Mouse (Mus musculus): Measurements from ENCODE around the gene Cul9. TPM values are rescaled to one million over a fixed set of nuclear protein-coding genes. Genes with fewer than 3 reads are reported as not detected.

Gene Cul9
- polyA plus RNA-seq, 1 experiment from 2014 or later = 8.0 TPM

DNA sequence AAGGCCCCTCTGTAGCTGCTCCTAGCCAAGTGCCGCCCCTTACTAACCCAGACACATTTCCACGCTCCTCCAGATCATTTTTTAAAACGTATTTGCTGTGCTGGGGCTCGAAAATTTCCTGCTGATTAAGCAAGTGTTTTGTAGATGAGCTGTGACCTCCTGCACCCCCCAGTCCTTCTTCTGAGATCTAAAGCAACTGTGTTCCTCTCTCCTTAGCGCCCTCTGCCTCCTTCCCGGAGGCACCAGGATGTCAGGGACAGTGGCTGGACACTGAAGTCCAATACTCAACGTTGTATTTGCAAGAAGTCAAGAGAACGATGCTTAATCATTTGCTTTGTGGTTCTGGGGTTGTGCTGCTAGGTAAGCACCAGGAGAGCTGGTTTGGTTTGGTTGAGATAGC lies 84.8 kb downstream of the Cul9 start:
- WGBS (ENCODE audit: missing documents) = 13% methylated on average over 8 of the region's 8 CpGs
- Histone ChIP-seq H3K36me3 (ENCODE audit: inconsistent target) (no peaks in the 10 kb centered on the region), H3K79me2 (ENCODE audit: inconsistent target) (no peaks in the 10 kb centered on the region), H3K27ac (no peak overlapping the region), H3K4me3 (ENCODE audit: inconsistent target) (no peak overlapping the region)

DNA sequence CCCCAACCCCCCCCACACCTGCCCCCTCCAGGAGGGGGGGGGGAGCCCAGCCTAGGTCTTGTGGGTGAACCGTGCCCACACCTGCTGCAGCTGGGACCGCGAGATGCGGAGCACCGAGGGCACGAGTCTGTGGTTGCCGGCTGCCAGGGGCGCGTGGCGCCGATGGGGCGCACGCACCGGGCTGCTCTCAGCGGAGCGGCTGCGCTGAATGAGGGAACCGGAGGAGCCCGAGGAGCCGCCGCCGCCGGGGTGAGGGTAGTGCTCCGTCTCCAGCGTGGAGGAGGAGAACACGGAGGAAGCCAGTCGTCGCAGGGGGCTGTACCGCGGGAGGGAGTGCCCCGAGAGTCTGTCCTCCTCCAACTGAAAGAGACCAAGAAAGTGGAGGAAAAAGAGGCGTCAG lies 85.5 kb downstream of the Cul9 start:
- H3K79me2 ChIP-seq (ENCODE audit: inconsistent target) = no peaks in the 10 kb centered on the region
- WGBS (ENCODE audit: missing documents) = 2% methylated on average over 31 of the region's 32 CpGs
- no peaks in the 10 kb centered on the region for H3K36me3 ChIP-seq (ENCODE audit: inconsistent target)
- no peak overlapping the region for H3K4me3 ChIP-seq (ENCODE audit: inconsistent target)
- H3K27ac ChIP-seq = no peak overlapping the region

DNA sequence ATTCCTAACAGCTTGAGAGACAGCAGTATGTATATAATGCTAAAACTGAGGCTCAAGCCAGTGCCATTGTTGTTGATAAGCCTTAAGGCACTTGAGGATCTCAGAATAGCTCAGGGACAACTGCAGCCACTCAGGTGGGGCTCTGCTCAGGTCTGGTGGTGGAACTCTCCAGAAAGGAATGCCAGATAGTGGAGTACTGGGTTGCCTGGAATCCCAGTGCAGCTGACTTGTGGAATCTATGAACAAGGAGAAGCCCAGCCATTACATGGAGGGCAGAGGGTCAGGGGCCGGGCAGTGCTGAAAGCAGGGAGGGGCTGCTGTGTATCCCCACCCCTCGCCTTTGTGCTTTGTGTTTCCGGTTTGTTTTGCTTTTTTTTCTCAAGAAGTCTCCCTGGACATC lies 87.7 kb downstream of the Cul9 start:
- Histone ChIP-seq H3K4me3 (ENCODE audit: inconsistent target) (no peak overlapping the region), H3K36me3 (ENCODE audit: inconsistent target) (no peaks in the 10 kb centered on the region), H3K27ac (no peak overlapping the region), H3K79me2 (ENCODE audit: inconsistent target) (no peaks in the 10 kb centered on the region)
- 60% methylated on average over 3 of the region's 3 CpGs for WGBS (ENCODE audit: missing documents)

DNA sequence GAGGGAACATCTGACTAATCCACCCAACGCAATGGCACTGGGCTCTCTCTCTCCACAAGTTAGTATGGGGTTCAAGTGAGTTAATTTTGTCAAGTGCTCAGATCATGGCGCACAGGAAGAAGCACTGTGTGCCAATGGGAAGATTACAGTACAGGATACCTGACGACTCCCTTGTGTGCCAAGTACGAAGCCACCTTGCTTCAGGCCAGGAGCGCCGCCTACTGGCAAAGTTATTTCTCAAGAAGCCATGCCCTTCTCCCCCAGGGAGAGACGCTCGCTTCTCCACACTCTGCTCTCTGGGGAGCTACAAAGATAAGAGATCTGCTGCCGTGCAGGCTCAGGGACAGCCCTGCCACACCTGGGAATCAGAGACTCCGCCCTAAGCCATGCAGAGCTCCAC lies 88.4 kb downstream of the Cul9 start:
- H3K4me3 ChIP-seq (ENCODE audit: inconsistent target) = no peak overlapping the region
- no peaks in the 10 kb centered on the region for H3K36me3 ChIP-seq (ENCODE audit: inconsistent target)
- WGBS (ENCODE audit: missing documents) = 10% methylated on average over 10 of the region's 10 CpGs
- H3K27ac ChIP-seq = no peak overlapping the region
- no peaks in the 10 kb centered on the region for H3K79me2 ChIP-seq (ENCODE audit: inconsistent target)

DNA sequence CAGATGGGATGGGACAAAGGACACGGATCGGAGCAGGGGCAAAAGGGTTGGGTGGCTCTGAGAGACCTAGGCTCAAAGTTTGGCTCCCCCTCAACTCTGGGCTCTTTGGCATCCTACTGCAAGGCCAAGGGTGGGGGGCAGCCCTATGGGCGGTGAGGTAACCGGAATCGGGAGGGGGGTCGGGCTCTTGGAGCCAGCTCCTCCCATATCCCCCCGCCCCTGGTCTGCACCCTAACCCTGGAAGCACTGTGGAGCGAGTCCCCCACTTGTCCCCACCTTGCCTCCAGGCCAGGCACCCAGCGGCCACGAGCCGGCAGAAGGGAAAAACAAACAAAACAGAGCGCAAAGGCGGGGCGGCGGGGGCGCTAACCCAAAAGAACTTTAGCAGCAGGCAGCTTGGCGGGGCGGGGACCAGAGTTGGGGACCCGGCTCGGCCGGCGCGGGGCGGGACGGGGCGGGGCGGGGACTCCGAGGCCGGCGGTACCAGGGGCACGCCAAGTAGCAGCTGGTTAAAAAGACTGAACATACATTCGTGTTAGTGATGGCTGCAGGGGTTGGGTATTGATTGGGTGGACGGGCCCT lies 91.0 kb downstream of the Cul9 start:
- WGBS (ENCODE audit: missing documents) = 1% methylated on average over 33 of the region's 33 CpGs
- no peak overlapping the region for H3K4me3 ChIP-seq (ENCODE audit: inconsistent target)
- no peak overlapping the region for H3K27ac ChIP-seq
- no peaks in the 10 kb centered on the region for H3K79me2 ChIP-seq (ENCODE audit: inconsistent target)
- H3K36me3 ChIP-seq (ENCODE audit: inconsistent target) = no peaks in the 10 kb centered on the region

DNA sequence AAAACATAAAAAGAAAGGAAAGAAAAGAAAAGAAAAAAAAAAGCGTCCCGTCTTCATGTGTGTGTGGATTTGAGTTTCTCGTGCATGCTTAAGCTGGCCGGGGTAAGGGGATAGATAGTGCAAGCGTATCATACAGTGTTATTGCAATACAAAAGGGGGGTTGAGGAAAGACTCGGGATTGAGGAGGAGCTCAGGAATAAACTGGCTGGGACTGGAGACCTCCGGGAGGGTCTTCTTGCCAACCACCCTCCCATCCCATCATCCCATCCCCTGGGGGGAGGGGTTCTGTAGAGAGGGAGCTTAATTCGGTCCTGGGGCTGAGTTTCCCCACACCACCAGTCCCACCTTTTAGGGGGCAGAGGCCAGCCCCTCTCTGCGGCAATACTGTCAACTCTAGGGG lies 91.6 kb downstream of the Cul9 start:
- H3K27ac ChIP-seq = no peak overlapping the region
- H3K4me3 ChIP-seq (ENCODE audit: inconsistent target) = no peak overlapping the region
- no peaks in the 10 kb centered on the region for H3K36me3 ChIP-seq (ENCODE audit: inconsistent target)
- H3K79me2 ChIP-seq (ENCODE audit: inconsistent target) = no peaks in the 10 kb centered on the region
- WGBS (ENCODE audit: missing documents) = 5% methylated on average over 9 of the region's 9 CpGs

DNA sequence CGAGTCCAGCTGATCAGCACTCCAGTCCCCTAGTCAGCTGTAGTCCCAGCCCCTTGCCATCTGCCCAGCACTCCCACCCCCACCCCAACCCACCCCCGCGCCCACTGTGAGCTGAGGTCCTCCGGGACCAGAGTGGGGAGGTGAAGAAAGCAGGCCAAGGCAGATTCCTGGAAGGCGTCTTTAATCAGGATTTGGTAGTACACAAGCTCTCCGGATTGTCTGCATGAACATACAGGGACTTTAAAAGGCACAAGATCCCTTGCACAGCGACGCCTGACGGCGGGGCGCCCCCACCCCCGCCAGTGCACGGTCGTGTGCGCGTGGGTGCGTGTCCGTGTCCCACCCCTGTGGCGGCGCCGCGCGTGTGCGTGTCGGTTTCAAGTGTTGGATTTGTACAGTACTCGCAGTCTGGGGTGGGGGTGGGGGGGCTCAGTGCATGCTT lies 92.2 kb downstream of the Cul9 start:
- no peak overlapping the region for H3K4me3 ChIP-seq (ENCODE audit: inconsistent target)
- no peaks in the 10 kb centered on the region for H3K79me2 ChIP-seq (ENCODE audit: inconsistent target)
- H3K27ac ChIP-seq = no peak overlapping the region
- H3K36me3 ChIP-seq (ENCODE audit: inconsistent target) = no peaks in the 10 kb centered on the region
- 5% methylated on average over 26 of the region's 26 CpGs for WGBS (ENCODE audit: missing documents)

DNA sequence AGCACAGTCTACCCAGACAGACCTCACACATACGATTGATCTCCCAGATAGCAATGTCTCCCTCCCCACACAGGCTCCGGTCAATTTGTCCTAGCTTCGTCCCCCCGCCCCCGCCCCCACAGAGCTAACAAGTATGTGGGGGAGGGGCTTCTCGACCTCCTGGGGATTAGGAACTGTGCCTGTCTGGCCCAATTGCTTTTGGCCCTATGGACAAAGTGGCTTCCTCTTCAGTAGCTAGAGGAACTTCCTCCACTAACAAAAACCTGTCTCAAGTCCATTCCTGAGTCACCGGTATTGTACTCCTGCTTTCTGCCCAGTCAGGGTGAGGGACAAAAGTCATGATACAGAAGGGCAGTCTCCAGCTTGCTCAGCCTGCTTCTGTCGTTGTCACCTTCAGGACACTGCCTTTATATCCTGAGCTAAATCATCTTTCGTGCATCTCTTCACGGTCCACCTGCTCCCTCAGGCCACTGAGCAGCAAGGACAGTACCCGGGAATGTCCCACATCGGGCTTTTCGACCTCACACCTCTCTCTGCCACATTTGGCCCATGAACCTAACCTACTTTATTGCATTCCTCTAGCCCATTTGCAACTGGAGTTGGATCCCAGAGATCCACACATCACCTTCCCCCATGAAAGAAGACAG lies 92.8 kb downstream of the Cul9 start:
- Histone ChIP-seq H3K27ac (no peak overlapping the region), H3K36me3 (ENCODE audit: inconsistent target) (no peaks in the 10 kb centered on the region), H3K4me3 (ENCODE audit: inconsistent target) (no peak overlapping the region), H3K79me2 (ENCODE audit: inconsistent target) (no peaks in the 10 kb centered on the region)
- 11% methylated on average over 13 of the region's 13 CpGs for WGBS (ENCODE audit: missing documents)

DNA sequence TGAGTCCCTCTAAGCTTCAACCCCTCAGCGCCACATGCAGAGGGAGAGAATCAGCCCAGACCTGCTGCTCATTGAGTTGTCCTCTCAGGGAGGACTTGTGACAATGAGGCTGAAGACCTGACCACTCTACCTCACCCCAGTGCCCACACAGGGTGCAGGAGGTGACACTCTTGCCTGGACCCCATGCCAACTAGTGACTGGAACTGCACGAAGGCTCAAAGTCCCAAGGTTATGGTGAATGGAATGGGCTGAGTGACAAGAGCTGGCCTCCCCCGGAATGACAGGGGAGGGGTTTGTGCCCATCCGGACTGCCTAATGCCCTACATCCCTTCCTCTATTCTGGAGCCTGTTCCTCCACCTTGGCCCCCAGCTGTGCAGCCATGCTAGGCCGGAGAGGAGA lies 93.5 kb downstream of the Cul9 start:
- Histone ChIP-seq H3K4me3 (ENCODE audit: inconsistent target) (no peak overlapping the region), H3K79me2 (ENCODE audit: inconsistent target) (no peaks in the 10 kb centered on the region), H3K36me3 (ENCODE audit: inconsistent target) (no peaks in the 10 kb centered on the region), H3K27ac (no peak overlapping the region)
- WGBS (ENCODE audit: missing documents) = 66% methylated on average over 5 of the region's 5 CpGs

Other genes starting within 250 kb of the Cul9 start
- not detected in 3 replicates for gene Dlk2, start 249.0 kb downstream of the Cul9 start, polyA plus RNA-seq (2018)
- gene Abcc10, start 218.0 kb downstream of the Cul9 start, polyA plus RNA-seq (2018) = 1.8 to 3.9 TPM (median 2.4 TPM) in 3 replicates
- gene Zfp318, start 162.7 kb downstream of the Cul9 start, polyA plus RNA-seq (2018) = 6.7 to 12.9 TPM (median 11.8 TPM) in 3 replicates
- not detected in 3 replicates for gene Crip3, start 117.5 kb downstream of the Cul9 start, polyA plus RNA-seq (2018)
- not detected in 3 replicates for gene Slc22a7, start 107.9 kb downstream of the Cul9 start, polyA plus RNA-seq (2018)
- gene Ttbk1, start 58.7 kb downstream of the Cul9 start, polyA plus RNA-seq (2018) = not detected in 3 replicates
- gene Dnph1, start 49.7 kb downstream of the Cul9 start, polyA plus RNA-seq (2018) = 0.57 to 9.8 TPM (median 0.97 TPM) in 3 replicates
- 15.1 to 25.6 TPM (median 25.2 TPM) in 3 replicates for gene Srf, start 9.8 kb upstream of the Cul9 start, polyA plus RNA-seq (2018)
- gene Ptk7, start 83.1 kb upstream of the Cul9 start, polyA plus RNA-seq (2018) = 0.04 to 0.14 TPM in 2 of 3 replicates, not detected in the other
- 41.6 to 48.1 TPM (median 47.7 TPM) in 3 replicates for gene Klc4, start 99.6 kb upstream of the Cul9 start, polyA plus RNA-seq (2018)
- gene Mrpl2, start 99.8 kb upstream of the Cul9 start, polyA plus RNA-seq (2018) = 34.1 to 78.8 TPM (median 41.5 TPM) in 3 replicates
- gene Cul7, start 103.9 kb upstream of the Cul9 start, polyA plus RNA-seq (2018) = 6.2 to 8.8 TPM (median 7.3 TPM) in 3 replicates
- 30.5 to 52.1 TPM (median 39.7 TPM) in 3 replicates for gene Rrp36, start 128.0 kb upstream of the Cul9 start, polyA plus RNA-seq (2018)
- 85.2 to 104 TPM (median 96.1 TPM) in 3 replicates for gene Mea1, start 132.4 kb upstream of the Cul9 start, polyA plus RNA-seq (2018)
- gene Klhdc3, start 134.5 kb upstream of the Cul9 start, polyA plus RNA-seq (2018) = 30.1 to 44.5 TPM (median 33.9 TPM) in 3 replicates
- 21.4 to 43.0 TPM (median 30.6 TPM) in 3 replicates for gene Ppp2r5d, start 158.7 kb upstream of the Cul9 start, polyA plus RNA-seq (2018)
- gene Pex6, start 165.1 kb upstream of the Cul9 start, polyA plus RNA-seq (2018) = 6.9 to 22.0 TPM (median 14.2 TPM) in 3 replicates
- 0.32 TPM in 1 of 3 replicates, not detected in the others for gene Gnmt, start 182.8 kb upstream of the Cul9 start, polyA plus RNA-seq (2018)
- gene Cnpy3, start 205.8 kb upstream of the Cul9 start, polyA plus RNA-seq (2018) = 79.0 to 118 TPM (median 88.6 TPM) in 3 replicates
- not detected in 3 replicates for gene Ptcra, start 217.3 kb upstream of the Cul9 start, polyA plus RNA-seq (2018)
- gene 2310039H08Rik, start 226.2 kb upstream of the Cul9 start, polyA plus RNA-seq (2018) = 7.4 to 12.7 TPM (median 10.2 TPM) in 3 replicates
- 64.6 to 81.8 TPM (median 70.4 TPM) in 3 replicates for gene Rpl7l1, start 236.3 kb upstream of the Cul9 start, polyA plus RNA-seq (2018)

Data from macrophage (primary cell).